Mouse (Mus musculus): ENCODE results near the gene Lap3.

DNA sequence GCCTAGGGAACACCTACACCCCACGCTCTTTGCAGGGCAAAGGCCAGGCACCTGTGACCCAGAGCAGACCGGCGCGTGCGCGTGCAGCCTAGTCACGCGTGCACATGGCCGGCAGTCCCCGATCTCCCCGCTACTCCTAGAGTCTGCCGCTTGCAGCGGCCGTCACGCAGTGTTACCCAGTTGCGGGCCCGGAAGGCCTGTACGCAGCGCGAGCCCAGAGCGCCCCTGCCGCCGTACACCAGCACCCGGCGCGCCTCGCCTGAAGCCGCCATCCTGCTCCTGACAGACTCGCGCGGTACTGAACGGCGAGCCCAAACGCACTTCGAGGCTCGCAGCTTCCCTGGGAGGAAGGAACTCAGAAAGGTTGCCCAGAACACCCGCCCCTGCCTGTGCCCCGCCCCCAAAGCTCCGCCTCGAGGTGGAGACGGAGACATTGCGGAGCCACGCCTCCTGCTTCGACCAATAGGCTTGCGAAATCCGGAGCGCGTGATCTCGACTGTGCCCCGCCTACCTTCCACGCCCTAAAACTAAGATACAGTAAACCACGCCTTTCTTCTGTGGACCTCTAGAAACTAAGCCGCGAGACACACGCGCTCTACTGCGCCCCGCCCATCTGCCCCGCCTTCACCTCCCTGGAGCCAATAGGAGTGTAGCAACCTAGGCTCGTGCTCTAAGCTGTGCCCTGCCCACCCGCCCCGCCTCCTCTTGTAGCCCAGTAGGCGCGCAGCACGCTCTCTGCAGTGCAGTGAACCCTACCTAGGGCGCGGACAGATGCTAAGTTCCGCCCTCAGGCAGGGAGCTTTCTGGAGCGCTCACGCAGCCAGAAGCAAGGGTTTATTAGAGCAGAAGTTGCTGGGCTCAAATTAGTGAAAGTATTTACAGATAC, 43.1 kb upstream of the Lap3 start, which contains the start of gene Qdpr:
- TF ChIP-seq POLR2A (IDR thresholded peaks at IDR 0.05; ENCODE audit: borderline replicate concordance, control insufficient read depth, low read depth, low read length) (peak; percentile 57; the same call in 1 of the 2 replicates), CTCF (IDR thresholded peaks at IDR 0.05; ENCODE audit: control insufficient read depth, insufficient read depth, low read length) (no peak)

All from bone marrow, adult 2 months (tissue).